Comparison of ENCODE assay signal across 14 mouse cellular contexts in genomic region chrX:98375437-98375836, GRCm38 (mm10).
A peak's percentile ranks its signal among the peaks of the same experiment; 100 is the strongest.
DNase-seq lines count a peak whose midpoint lies in the region; ATAC-seq and TF ChIP-seq lines count a peak whose summit lies in the region.
"Had no signal": no experiment of that assay in that cellular context is flagged by ENCODE, and none has a peak within 500 bp of the region (broad histone marks: within the 10 kb centered on the region; RNA-seq: fewer than 3 reads in every experiment).

No protein-coding gene starts in this region.

- no peaks in the 10 kb centered on the region for H3K36me3 ChIP-seq in heart, embryonic 12.5 days
- H3K36me3 ChIP-seq in testis, adult 2 months (ENCODE audit: control insufficient read depth, insufficient read depth, low read length): no peaks in the 10 kb centered on the region
- H3K36me3 ChIP-seq: embryonic facial prominence, embryonic 13.5 days; forebrain, embryonic 12.5 days; limb, embryonic 12.5 days had no signal

- H3K4me1 ChIP-seq in heart, embryonic 12.5 days (replicated peaks): peaks cover 5% of the 10 kb centered on the region; the same call in 1 of the 2 replicates
- no peaks in the 10 kb centered on the region for H3K4me1 ChIP-seq in testis, adult 2 months (ENCODE audit: control insufficient read depth, insufficient read depth, low read length)
- H3K4me1 ChIP-seq: embryonic facial prominence, embryonic 13.5 days; forebrain, embryonic 12.5 days; limb, embryonic 12.5 days had no signal

- H3K9ac ChIP-seq in heart, embryonic 12.5 days: no peak overlapping the region
- H3K9ac ChIP-seq: embryonic facial prominence, embryonic 13.5 days; forebrain, embryonic 12.5 days; limb, embryonic 12.5 days had no signal

- TF ChIP-seq CTCF in gastrocnemius, adult 2 months (IDR thresholded peaks at IDR 0.05): no peak
- no peak for TF ChIP-seq CTCF in testis, adult 2 months (IDR thresholded peaks at IDR 0.05; ENCODE audit: control insufficient read depth, insufficient read depth, insufficient replicate concordance, low read depth, low read length)

- intact Hi-C loops in gastrocnemius, adult 2 months (cut with DNase I): no loop called here
- intact Hi-C loops in gastrocnemius, postnatal 36 days (cut with DNase I): no loop called here

- peak; percentile 3 for DNase-seq in heart, adult 8-10 months (ENCODE audit: low spot score)
- peak; percentile 64 for DNase-seq in gastrocnemius, adult 2 months
- peak; percentile 11 to 12 for DNase-seq in gastrocnemius, postnatal 36 days
- no peak for DNase-seq in layer of hippocampus, postnatal 25 days (ENCODE audit: extremely low spot score in 1 of 2, low spot score in 1 of 2)
- DNase-seq in spleen, postnatal 36 days (ENCODE audit: low spot score in 2 of 2): no peak
- DNase-seq: retina, postnatal 1 day had no signal

- no peak for ATAC-seq in heart, embryonic 12.5 days (ENCODE audit: insufficient number of reproducible peaks, low FRiP score)
- ATAC-seq: intestine, postnatal 0 days; midbrain, embryonic 16.5 days had no signal

- no peak for TF ChIP-seq POLR2A in testis, adult 2 months (IDR thresholded peaks at IDR 0.05; ENCODE audit: control insufficient read depth, low read depth, low read length)

- no peak overlapping the region for H3K27ac ChIP-seq in heart, embryonic 12.5 days (ENCODE audit: poor library complexity, severe bottlenecking)
- peak overlapping the region; percentile 72 for H3K27ac ChIP-seq in gastrocnemius, adult 2 months
- 0 out of 2 replicates have a peak overlapping the region, but pooled peaks have one; percentile 11 for H3K27ac ChIP-seq in testis, adult 2 months (ENCODE audit: control insufficient read depth, insufficient read depth, low read depth, low read length)
- H3K27ac ChIP-seq: embryonic facial prominence, embryonic 13.5 days; forebrain, embryonic 12.5 days; limb, embryonic 12.5 days; macrophage had no signal

- no peak overlapping the region for H3K4me2 ChIP-seq in heart, embryonic 12.5 days
- H3K4me2 ChIP-seq: embryonic facial prominence, embryonic 13.5 days; forebrain, embryonic 12.5 days; limb, embryonic 12.5 days had no signal

- no peaks in the 10 kb centered on the region for H3K9me3 ChIP-seq in heart, embryonic 12.5 days (replicated peaks)
- H3K9me3 ChIP-seq: embryonic facial prominence, embryonic 13.5 days; forebrain, embryonic 12.5 days; limb, embryonic 12.5 days had no signal

- H3K4me3 ChIP-seq in heart, embryonic 12.5 days: no peak overlapping the region
- no peak overlapping the region for H3K4me3 ChIP-seq in gastrocnemius, adult 2 months
- H3K4me3 ChIP-seq in testis, adult 2 months (ENCODE audit: control insufficient read depth, low read depth, low read length): no peak overlapping the region
- H3K4me3 ChIP-seq: embryonic facial prominence, embryonic 13.5 days; forebrain, embryonic 12.5 days; limb, embryonic 12.5 days had no signal

- H3K27me3 ChIP-seq in heart, embryonic 12.5 days (replicated peaks): no peaks in the 10 kb centered on the region
- no peaks in the 10 kb centered on the region for H3K27me3 ChIP-seq in testis, adult 2 months (ENCODE audit: control insufficient read depth, insufficient read depth, low read length)
- H3K27me3 ChIP-seq: embryonic facial prominence, embryonic 13.5 days; forebrain, embryonic 12.5 days; limb, embryonic 12.5 days had no signal

Comparison
In these comparisons a context has a peak if more than half of its experiments do, and no peak if none do; other contexts are left out.
1. DNase-seq: peak in heart, adult 8-10 months (single experiment), gastrocnemius, adult 2 months (single experiment) and gastrocnemius, postnatal 36 days (2 of 2); none in layer of hippocampus, postnatal 25 days (0 of 2) and spleen, postnatal 36 days (0 of 2).